Mouse (Mus musculus): ENCODE results near the gene Polr2a. TPM values are rescaled to one million over a fixed set of nuclear protein-coding genes. Genes with fewer than 3 reads are reported as not detected.

Gene Polr2a
- 6.6 and 6.8 TPM in 2 replicates for polyA plus RNA-seq (2015; fragmentation: Nextera tagmentation; extraction: Ambion mirVana)

- 0% methylated on average over 35 of the region's 36 CpGs for WGBS (ENCODE audit: insufficient replicate concordance)
- Histone ChIP-seq H3K9me3 (ENCODE audit: low read length) (no peaks in the 10 kb centered on the region), H3K9ac (replicated peaks) (peak within 1 kb of the TSS; percentile 88), H3K4me1 (ENCODE audit: insufficient read depth) (peaks cover 31% of the 10 kb centered on the region), H3K4me2 (ENCODE audit: low read depth, low read length) (peak within 1 kb of the TSS; percentile 96), H3K27me3 (ENCODE audit: insufficient read depth, low read length) (no peaks in the 10 kb centered on the region), H3K36me3 (replicated peaks; ENCODE audit: insufficient read depth, low read length) (no peaks in the 10 kb centered on the region), H3K4me3 (ENCODE audit: low read depth, low read length) (peak within 1 kb of the TSS; percentile 71), H3K27ac (ENCODE audit: low read depth) (peak within 1 kb of the TSS; percentile 95)
- DNase-seq = peak; percentile 99
- TF ChIP-seq EP300 (IDR thresholded peaks at IDR 0.05; ENCODE audit: low read depth) (peak; percentile 80), CTCF (IDR thresholded peaks at IDR 0.05; ENCODE audit: low read depth) (no peak)
- peak; percentile 93 for ATAC-seq
These were observed at the start of gene Polr2a for GRCm38 (mm10) chr11:69758478-69758970. Polr2a (minus strand) TSS chr11:69758637.

- Histone ChIP-seq H3K36me3 (replicated peaks; ENCODE audit: insufficient read depth, low read length) (no peaks in the 10 kb centered on the region), H3K9me3 (ENCODE audit: low read length) (no peaks in the 10 kb centered on the region), H3K27me3 (ENCODE audit: insufficient read depth, low read length) (peaks cover 37% of the 10 kb centered on the region), H3K27ac (ENCODE audit: low read depth) (no peak overlapping the region), H3K9ac (replicated peaks) (no peak overlapping the region), H3K4me3 (ENCODE audit: low read depth, low read length) (no peak overlapping the region), H3K4me2 (ENCODE audit: low read depth, low read length) (no peak overlapping the region), H3K4me1 (ENCODE audit: insufficient read depth) (peaks cover 20% of the 10 kb centered on the region)
- ATAC-seq (no peak), DNase-seq (no peak)
- WGBS (ENCODE audit: insufficient replicate concordance) = 72% methylated on average over 2 of the region's 2 CpGs
- TF ChIP-seq EP300 (IDR thresholded peaks at IDR 0.05; ENCODE audit: low read depth) = no peak
- TF ChIP-seq CTCF (IDR thresholded peaks at IDR 0.05; ENCODE audit: low read depth) = no peak
These were observed 49.2 kb upstream of the Polr2a start for GRCm38 (mm10) chr11:69807641-69808040.

- Histone ChIP-seq H3K36me3 (replicated peaks; ENCODE audit: insufficient read depth, low read length) (no peaks in the 10 kb centered on the region), H3K9ac (replicated peaks) (no peak overlapping the region), H3K9me3 (ENCODE audit: low read length) (no peaks in the 10 kb centered on the region), H3K27me3 (ENCODE audit: insufficient read depth, low read length) (peaks cover 49% of the 10 kb centered on the region), H3K4me3 (ENCODE audit: low read depth, low read length) (no peak overlapping the region), H3K27ac (ENCODE audit: low read depth) (no peak overlapping the region), H3K4me2 (ENCODE audit: low read depth, low read length) (no peak overlapping the region), H3K4me1 (ENCODE audit: insufficient read depth) (peaks cover 28% of the 10 kb centered on the region)
- DNase-seq (no peak), ATAC-seq (no peak)
- peak; percentile 52 for TF ChIP-seq CTCF (IDR thresholded peaks at IDR 0.05; ENCODE audit: low read depth)
- TF ChIP-seq EP300 (IDR thresholded peaks at IDR 0.05; ENCODE audit: low read depth) = no peak
- 76% methylated on average over 4 of the region's 4 CpGs for WGBS (ENCODE audit: insufficient replicate concordance)
These were observed 47.9 kb upstream of the Polr2a start for GRCm38 (mm10) chr11:69806378-69806777.

- Histone ChIP-seq H3K27ac (ENCODE audit: low read depth) (no peak within 1 kb of the TSS), H3K9me3 (ENCODE audit: low read length) (no peaks in the 10 kb centered on the region), H3K27me3 (ENCODE audit: insufficient read depth, low read length) (peaks cover 61% of the 10 kb centered on the region), H3K4me1 (ENCODE audit: insufficient read depth) (peaks cover 40% of the 10 kb centered on the region), H3K4me3 (ENCODE audit: low read depth, low read length) (peak within 1 kb of the TSS; percentile 20; the same call in 1 of the 2 replicates), H3K36me3 (replicated peaks; ENCODE audit: insufficient read depth, low read length) (no peaks in the 10 kb centered on the region), H3K9ac (replicated peaks) (peak within 1 kb of the TSS; percentile 8; the same call in 1 of the 2 replicates), H3K4me2 (ENCODE audit: low read depth, low read length) (peak within 1 kb of the TSS; percentile 87)
- ATAC-seq (peak; percentile 40), DNase-seq (peak; percentile 51)
- TF ChIP-seq CTCF (IDR thresholded peaks at IDR 0.05; ENCODE audit: low read depth) = 0 out of 2 replicates have a peak, but pooled peaks have one; percentile 8
- TF ChIP-seq EP300 (IDR thresholded peaks at IDR 0.05; ENCODE audit: low read depth) = no peak
- 26% methylated on average over 29 of the region's 29 CpGs for WGBS (ENCODE audit: insufficient replicate concordance)
These were observed 46.8 kb upstream of the Polr2a start, which contains the start of gene Tmem102 for GRCm38 (mm10) chr11:69804972-69805909. Tmem102 (minus strand) TSS chr11:69805624.

GRCm38 (mm10) chr11:69804652-69804940, 46.2 kb upstream of the Polr2a start:
- DNase-seq (no peak), ATAC-seq (no peak)
- H3K4me1 ChIP-seq (ENCODE audit: insufficient read depth) = peaks cover 42% of the 10 kb centered on the region
- no peaks in the 10 kb centered on the region for H3K9me3 ChIP-seq (ENCODE audit: low read length)
- 0 out of 2 replicates have a peak overlapping the region, but pooled peaks have one; percentile 20 for H3K4me3 ChIP-seq (ENCODE audit: low read depth, low read length)
- no peaks in the 10 kb centered on the region for H3K36me3 ChIP-seq (replicated peaks; ENCODE audit: insufficient read depth, low read length)
- peak overlapping the region; percentile 87 for H3K4me2 ChIP-seq (ENCODE audit: low read depth, low read length)
- H3K27ac ChIP-seq (ENCODE audit: low read depth) = no peak overlapping the region
- no peak overlapping the region for H3K9ac ChIP-seq (replicated peaks)
- TF ChIP-seq EP300 (IDR thresholded peaks at IDR 0.05; ENCODE audit: low read depth) = no peak
- no peak for TF ChIP-seq CTCF (IDR thresholded peaks at IDR 0.05; ENCODE audit: low read depth)
- peaks cover 67% of the 10 kb centered on the region for H3K27me3 ChIP-seq (ENCODE audit: insufficient read depth, low read length)
- 21% methylated on average over 12 of the region's 12 CpGs for WGBS (ENCODE audit: insufficient replicate concordance)

All from liver, postnatal 0 days (tissue).